Mouse (Mus musculus): ENCODE results near the gene Dner. TPM values are rescaled to one million over a fixed set of nuclear protein-coding genes. Genes with fewer than 3 reads are reported as not detected.

Gene Dner
- total and polyA plus RNA-seq, 2 experiments = not detected

- H3K9ac ChIP-seq (ENCODE audit: low read depth, low read length) = no peak overlapping the region
- H3K4me1 ChIP-seq (ENCODE audit: control insufficient read depth, insufficient read depth, low read length) = no peaks in the 10 kb centered on the region
- TF ChIP-seq CTCF (IDR thresholded peaks at IDR 0.05; ENCODE audit: low read depth, low read length) (no peak), POLR2A (IDR thresholded peaks at IDR 0.05; ENCODE audit: extremely low read depth, insufficient read depth, low read length) (no peak)
- no peak overlapping the region for H3K27ac ChIP-seq (replicated peaks; ENCODE audit: insufficient read depth, low read depth, low read length)
- no peak for DNase-seq (ENCODE audit: extremely low read depth, low read depth, low spot score)
- 90% methylated on average over 4 of the region's 4 CpGs for WGBS
- no peak overlapping the region for H3K4me3 ChIP-seq (ENCODE audit: insufficient read depth, low read depth, low read length)
- H3K36me3 ChIP-seq (ENCODE audit: control insufficient read depth, insufficient read depth, low read length) = no peaks in the 10 kb centered on the region
- H3K27me3 ChIP-seq (ENCODE audit: control insufficient read depth, insufficient read depth, low read length) = no peaks in the 10 kb centered on the region
- H3K79me2 ChIP-seq (ENCODE audit: control insufficient read depth, insufficient read depth, low read length) = no peaks in the 10 kb centered on the region
Observed at GRCm38 (mm10) chr1:84518347-84518746, 177.7 kb downstream of the Dner start.

- Histone ChIP-seq H3K36me3 (ENCODE audit: control insufficient read depth, insufficient read depth, low read length) (no peaks in the 10 kb centered on the region), H3K27ac (replicated peaks; ENCODE audit: insufficient read depth, low read depth, low read length) (no peak overlapping the region), H3K27me3 (ENCODE audit: control insufficient read depth, insufficient read depth, low read length) (no peaks in the 10 kb centered on the region), H3K4me1 (ENCODE audit: control insufficient read depth, insufficient read depth, low read length) (no peaks in the 10 kb centered on the region), H3K9ac (ENCODE audit: low read depth, low read length) (no peak overlapping the region), H3K79me2 (ENCODE audit: control insufficient read depth, insufficient read depth, low read length) (no peaks in the 10 kb centered on the region), H3K4me3 (ENCODE audit: insufficient read depth, low read depth, low read length) (no peak overlapping the region)
- TF ChIP-seq POLR2A (IDR thresholded peaks at IDR 0.05; ENCODE audit: extremely low read depth, insufficient read depth, low read length) (no peak), CTCF (IDR thresholded peaks at IDR 0.05; ENCODE audit: low read depth, low read length) (no peak)
- DNase-seq (ENCODE audit: extremely low read depth, low read depth, low spot score) = no peak
- 61% methylated on average over 3 of the region's 3 CpGs for WGBS
Observed at GRCm38 (mm10) chr1:84513201-84513600, 182.8 kb downstream of the Dner start.

DNA sequence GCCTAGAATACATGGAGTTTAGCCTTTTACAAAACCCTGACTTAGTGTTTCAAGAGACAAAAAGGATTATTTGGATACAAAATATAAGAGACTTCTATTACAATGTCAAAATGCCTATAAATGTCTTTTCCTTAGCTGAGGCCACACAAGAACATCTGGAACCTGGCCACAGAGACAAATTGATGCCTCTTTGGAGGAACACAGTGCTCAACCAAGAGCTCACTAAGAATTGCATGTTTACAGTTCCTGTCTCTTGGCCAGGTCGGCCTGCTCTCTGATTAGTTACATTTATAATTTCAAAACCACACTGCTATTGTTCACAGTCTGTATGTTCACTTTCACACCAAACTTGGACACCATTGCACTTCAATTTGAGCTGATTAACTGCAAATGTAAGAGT lies 187.5 kb downstream of the Dner start:
- WGBS = 82% methylated on average over 1 of the region's 1 CpGs

DNA sequence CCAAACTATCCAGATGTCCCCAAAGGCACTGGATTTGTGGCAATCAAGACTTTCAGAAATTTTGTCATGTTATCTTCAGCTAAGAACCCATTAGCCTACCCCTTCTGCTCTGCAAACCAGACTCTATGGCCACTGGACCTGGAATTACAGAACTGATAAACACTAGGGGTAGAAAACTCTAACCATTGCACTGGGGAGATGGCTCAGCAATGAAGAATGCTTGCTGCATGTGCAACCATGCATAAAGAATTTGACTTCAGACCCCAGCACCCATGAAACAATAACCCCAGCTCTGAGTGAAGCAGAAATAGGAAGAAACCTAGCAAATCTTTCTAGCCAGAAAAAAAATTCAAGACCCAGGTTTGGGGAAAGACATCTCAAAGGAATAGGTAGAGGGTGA lies 188.5 kb downstream of the Dner start:
- no peak overlapping the region for H3K27ac ChIP-seq (replicated peaks; ENCODE audit: insufficient read depth, low read depth, low read length)
- H3K4me1 ChIP-seq (ENCODE audit: control insufficient read depth, insufficient read depth, low read length) = no peaks in the 10 kb centered on the region
- DNase-seq (ENCODE audit: extremely low read depth, low read depth, low spot score) = no peak
- no peaks in the 10 kb centered on the region for H3K79me2 ChIP-seq (ENCODE audit: control insufficient read depth, insufficient read depth, low read length)
- no peak overlapping the region for H3K4me3 ChIP-seq (ENCODE audit: insufficient read depth, low read depth, low read length)
- TF ChIP-seq CTCF (IDR thresholded peaks at IDR 0.05; ENCODE audit: low read depth, low read length) (no peak), POLR2A (IDR thresholded peaks at IDR 0.05; ENCODE audit: extremely low read depth, insufficient read depth, low read length) (no peak)
- H3K9ac ChIP-seq (ENCODE audit: low read depth, low read length) = no peak overlapping the region
- no peaks in the 10 kb centered on the region for H3K36me3 ChIP-seq (ENCODE audit: control insufficient read depth, insufficient read depth, low read length)
- H3K27me3 ChIP-seq (ENCODE audit: control insufficient read depth, insufficient read depth, low read length) = no peaks in the 10 kb centered on the region

More for the DNA sequence above, 187.5 kb downstream of the Dner start:
- TF ChIP-seq POLR2A (IDR thresholded peaks at IDR 0.05; ENCODE audit: extremely low read depth, insufficient read depth, low read length) (no peak), CTCF (IDR thresholded peaks at IDR 0.05; ENCODE audit: low read depth, low read length) (no peak)
- Histone ChIP-seq H3K4me3 (ENCODE audit: insufficient read depth, low read depth, low read length) (no peak overlapping the region), H3K4me1 (ENCODE audit: control insufficient read depth, insufficient read depth, low read length) (no peaks in the 10 kb centered on the region), H3K9ac (ENCODE audit: low read depth, low read length) (no peak overlapping the region), H3K79me2 (ENCODE audit: control insufficient read depth, insufficient read depth, low read length) (no peaks in the 10 kb centered on the region), H3K27me3 (ENCODE audit: control insufficient read depth, insufficient read depth, low read length) (no peaks in the 10 kb centered on the region), H3K36me3 (ENCODE audit: control insufficient read depth, insufficient read depth, low read length) (no peaks in the 10 kb centered on the region), H3K27ac (replicated peaks; ENCODE audit: insufficient read depth, low read depth, low read length) (no peak overlapping the region)
- no peak for DNase-seq (ENCODE audit: extremely low read depth, low read depth, low spot score)

- Histone ChIP-seq H3K9ac (ENCODE audit: low read depth, low read length) (no peak overlapping the region), H3K4me1 (ENCODE audit: control insufficient read depth, insufficient read depth, low read length) (no peaks in the 10 kb centered on the region), H3K36me3 (ENCODE audit: control insufficient read depth, insufficient read depth, low read length) (no peaks in the 10 kb centered on the region), H3K79me2 (ENCODE audit: control insufficient read depth, insufficient read depth, low read length) (no peaks in the 10 kb centered on the region), H3K4me3 (ENCODE audit: insufficient read depth, low read depth, low read length) (no peak overlapping the region), H3K27me3 (ENCODE audit: control insufficient read depth, insufficient read depth, low read length) (no peaks in the 10 kb centered on the region), H3K27ac (replicated peaks; ENCODE audit: insufficient read depth, low read depth, low read length) (no peak overlapping the region)
- 63% methylated on average over 6 of the region's 6 CpGs for WGBS
- DNase-seq (ENCODE audit: extremely low read depth, low read depth, low spot score) = no peak
- TF ChIP-seq POLR2A (IDR thresholded peaks at IDR 0.05; ENCODE audit: extremely low read depth, insufficient read depth, low read length) (no peak), CTCF (IDR thresholded peaks at IDR 0.05; ENCODE audit: low read depth, low read length) (no peak)
Observed at GRCm38 (mm10) chr1:84506984-84507546, 189.0 kb downstream of the Dner start.

DNA sequence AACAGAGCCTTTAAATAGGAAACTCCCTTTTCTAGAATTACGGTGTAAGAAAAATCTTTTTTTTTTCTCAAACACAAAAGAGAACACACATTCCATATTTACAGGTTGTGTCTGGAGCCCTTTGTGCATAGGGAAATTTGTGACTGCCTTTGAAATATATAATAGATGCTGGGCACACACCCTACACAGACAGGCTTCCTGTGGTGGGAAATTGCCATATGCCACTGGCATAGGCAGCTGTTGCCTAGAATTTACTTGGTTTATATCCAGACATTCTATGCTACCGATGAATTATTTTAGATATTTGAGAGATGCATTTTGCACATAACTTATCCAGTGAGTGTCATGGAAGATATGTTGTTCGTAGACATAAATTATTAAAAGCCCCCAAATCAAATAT lies 195.3 kb downstream of the Dner start:
- no peak for TF ChIP-seq POLR2A (IDR thresholded peaks at IDR 0.05; ENCODE audit: extremely low read depth, insufficient read depth, low read length)
- TF ChIP-seq CTCF (IDR thresholded peaks at IDR 0.05; ENCODE audit: low read depth, low read length) = no peak
- H3K9ac ChIP-seq (ENCODE audit: low read depth, low read length) = no peak overlapping the region
- H3K4me1 ChIP-seq (ENCODE audit: control insufficient read depth, insufficient read depth, low read length) = no peaks in the 10 kb centered on the region
- no peaks in the 10 kb centered on the region for H3K27me3 ChIP-seq (ENCODE audit: control insufficient read depth, insufficient read depth, low read length)
- no peaks in the 10 kb centered on the region for H3K79me2 ChIP-seq (ENCODE audit: control insufficient read depth, insufficient read depth, low read length)
- WGBS = 88% methylated on average over 3 of the region's 3 CpGs
- no peaks in the 10 kb centered on the region for H3K36me3 ChIP-seq (ENCODE audit: control insufficient read depth, insufficient read depth, low read length)
- no peak overlapping the region for H3K27ac ChIP-seq (replicated peaks; ENCODE audit: insufficient read depth, low read depth, low read length)
- DNase-seq (ENCODE audit: extremely low read depth, low read depth, low spot score) = no peak
- no peak overlapping the region for H3K4me3 ChIP-seq (ENCODE audit: insufficient read depth, low read depth, low read length)

Measured in liver, adult 2 months (tissue).